Mouse (Mus musculus) CH12F3 (cell line): Measurements from ENCODE around the gene Nop53.

ENCODE experiments used
- in situ Hi-C: fragments of 300-500 bp; cut with MboI; formaldehyde crosslinking; loops from 2 replicates; pipeline ENCODE4 v1.14.3; 2020; ENCODE audit warnings: low sequenced_read_pairs

Gene Nop53

DNA sequence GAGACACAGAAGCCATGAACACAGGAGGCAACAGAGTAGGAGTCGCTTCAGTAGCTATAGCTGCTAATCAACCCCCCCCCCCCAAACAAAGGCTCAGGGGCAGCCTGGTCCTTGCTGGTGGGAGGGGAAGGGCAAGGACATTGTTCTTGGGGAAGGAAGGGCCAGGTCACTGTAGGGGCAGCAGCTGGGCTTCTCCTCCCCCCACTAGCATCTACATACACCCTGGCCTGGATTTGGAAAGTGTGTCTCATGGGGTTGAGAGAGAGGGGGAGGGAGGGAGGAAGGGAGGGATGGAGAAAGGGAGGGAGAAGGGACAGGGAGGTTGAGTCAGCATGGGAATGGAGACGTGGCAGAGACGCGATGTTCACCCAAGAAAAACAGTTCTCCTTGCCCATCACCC, 14.8 kb upstream of the Nop53 start:
- in situ Hi-C loops = no loop called here

DNA sequence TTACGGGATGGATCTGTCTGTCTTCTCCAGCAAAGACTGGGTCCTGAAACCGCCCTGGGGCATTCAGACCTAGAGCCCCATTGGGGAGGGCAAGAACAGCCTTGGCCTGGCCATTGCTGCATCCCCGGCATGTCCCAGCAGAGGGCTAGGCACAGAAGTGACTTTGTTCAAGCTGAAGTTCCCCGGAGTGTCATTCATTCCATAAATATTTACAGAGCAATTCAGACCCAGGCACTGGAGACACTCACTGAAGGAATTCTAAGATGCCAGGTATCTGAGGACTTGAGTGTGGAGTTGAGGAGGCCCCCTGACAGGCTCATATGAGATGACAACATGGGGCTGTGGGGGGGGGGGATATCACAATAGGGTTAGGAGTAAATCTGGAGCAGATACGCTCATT, 10.3 kb upstream of the Nop53 start:
- in situ Hi-C loops = no loop called here

DNA sequence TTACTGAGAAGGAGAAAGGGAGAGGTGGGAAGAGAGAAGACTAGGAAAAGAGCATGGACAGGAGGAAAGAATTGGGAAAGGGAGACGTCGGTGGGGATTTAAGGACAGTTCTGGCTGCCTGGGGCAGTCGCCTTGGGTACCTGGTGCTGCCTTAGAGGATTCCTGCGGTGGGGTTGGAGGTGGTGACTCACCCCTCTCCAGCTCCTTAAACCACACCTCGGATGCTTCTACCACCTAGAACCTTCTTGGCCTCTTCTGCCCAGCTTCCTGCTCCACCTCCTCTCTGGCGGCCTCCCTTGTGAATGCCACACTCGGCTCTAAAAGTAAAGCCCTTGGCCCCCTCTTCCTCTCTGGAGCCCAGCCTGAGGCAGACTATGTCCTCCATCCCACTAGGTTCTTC, 9.6 kb upstream of the Nop53 start:
- in situ Hi-C loops = no loop called here

DNA sequence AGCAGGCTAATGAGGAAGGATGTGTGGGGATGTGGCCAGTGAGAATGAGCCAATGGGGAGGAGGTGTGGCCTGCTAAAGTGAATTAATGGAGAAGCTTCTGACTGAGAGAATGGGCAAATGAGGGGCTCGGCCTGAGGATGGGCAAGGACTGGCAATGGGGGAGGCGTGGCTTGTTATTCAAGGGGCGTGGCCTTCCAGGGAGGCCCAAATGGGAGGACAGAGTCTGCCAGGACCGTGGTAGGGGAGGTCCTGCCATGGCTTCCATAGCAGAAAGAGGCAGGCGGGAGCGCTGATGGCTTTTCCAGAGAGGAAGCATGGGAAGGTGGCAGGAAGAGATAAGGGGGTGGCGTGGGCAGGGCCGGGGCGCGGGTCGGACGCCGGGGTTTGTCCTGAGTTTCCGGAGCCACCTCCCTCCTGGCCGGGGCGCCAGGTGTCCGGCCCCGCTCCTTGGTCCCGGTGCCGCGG, 9.1 kb upstream of the Nop53 start:
- in situ Hi-C loops = no loop called here

DNA sequence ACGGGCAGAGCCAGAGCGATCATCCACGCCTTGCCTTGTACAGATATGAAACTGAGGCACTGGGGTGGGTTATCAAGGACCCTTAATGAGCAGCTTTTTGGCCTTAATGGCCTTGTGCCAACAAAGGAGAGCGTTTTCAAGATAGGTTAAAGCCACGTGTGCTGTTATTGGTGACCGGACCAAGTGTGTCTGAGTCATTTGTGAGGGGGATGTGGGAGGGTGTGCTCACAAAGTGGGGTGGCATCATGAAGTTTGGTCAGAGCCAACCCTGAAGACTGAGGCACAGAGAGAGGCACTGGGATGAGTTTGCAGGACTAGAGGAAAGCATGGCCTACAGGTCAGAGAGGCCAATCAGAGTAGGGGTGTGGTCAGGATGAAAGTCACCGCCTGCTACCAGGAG, 8.6 kb upstream of the Nop53 start:
- in situ Hi-C loops = no loop called here

DNA sequence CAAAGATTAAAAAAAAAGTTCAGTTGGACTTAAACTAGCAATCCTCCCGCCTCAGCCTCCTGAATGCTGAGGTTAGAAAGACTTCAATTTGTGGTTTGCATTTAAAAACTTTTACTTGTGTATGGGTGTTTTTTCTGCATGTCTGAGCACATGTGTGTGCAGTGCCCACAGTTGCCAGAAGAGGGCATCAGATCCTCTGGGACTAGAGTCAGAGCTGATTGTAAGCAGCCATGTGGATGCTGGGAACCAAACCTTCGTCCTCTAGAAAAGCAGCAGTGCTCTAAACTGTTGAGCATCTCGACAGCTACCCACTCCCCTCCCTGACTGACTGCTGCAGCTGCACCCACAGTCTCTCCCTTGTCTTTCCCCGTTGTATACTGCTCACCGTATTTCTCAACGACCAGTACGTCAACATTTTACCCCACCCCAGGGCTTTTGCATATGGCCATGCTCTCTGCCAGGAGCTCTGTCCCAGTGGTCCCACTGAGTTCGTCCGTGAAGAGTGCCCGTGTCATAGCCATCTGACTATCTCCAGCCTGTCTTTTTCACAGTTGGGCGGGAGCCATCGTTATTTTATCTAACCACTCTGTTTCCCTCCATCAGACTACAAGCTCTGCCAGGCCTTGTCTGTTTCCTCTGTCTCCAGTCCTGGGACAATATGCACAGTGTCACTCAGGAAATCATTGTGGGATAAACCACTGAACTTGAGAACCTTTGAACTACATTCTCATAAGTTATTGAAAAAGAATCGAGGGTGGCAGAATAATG, 7.6 kb upstream of the Nop53 start:
- in situ Hi-C loops = no loop called here

DNA sequence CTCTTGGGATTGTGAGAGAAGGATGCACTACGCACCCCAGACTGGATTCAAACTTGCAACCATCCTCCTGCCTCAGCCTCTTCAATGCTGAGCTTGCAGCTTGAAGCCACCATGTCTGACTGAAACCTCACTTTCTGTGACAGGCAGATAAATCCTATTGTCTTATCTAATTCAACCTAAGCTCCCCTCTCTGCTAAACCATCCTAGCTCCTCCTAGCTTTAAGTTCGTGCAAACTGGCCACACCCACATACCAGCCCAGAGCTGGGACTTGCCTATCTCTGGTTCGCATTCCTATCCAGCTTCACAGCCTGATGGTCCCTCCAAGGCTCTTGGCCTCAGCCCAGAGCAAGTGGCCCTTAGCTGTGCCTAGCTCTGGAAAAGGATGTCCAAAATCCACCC, 6.5 kb upstream of the Nop53 start:
- in situ Hi-C loops = no loop called here

DNA sequence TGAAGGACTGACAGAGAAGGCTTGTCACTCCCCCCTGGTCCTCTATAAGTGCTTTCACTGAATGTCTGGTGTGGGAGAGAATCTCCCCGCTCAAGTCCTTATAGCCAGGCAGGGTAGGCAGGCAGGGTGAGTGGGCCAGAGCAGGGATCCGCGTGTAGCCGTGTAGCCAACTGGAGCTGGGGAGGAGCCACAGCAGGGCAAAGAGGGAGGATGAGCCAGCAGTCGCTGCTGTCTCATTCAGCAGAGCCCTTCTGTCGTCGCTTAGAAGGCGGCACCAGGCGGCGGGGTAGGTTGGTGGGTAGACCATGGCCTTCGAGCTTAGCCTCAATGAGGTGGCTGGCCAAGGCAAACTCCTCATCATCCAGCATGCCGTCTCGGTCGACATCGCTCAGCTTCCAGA, 4.1 kb upstream of the Nop53 start:
- in situ Hi-C loops = no loop called here

DNA sequence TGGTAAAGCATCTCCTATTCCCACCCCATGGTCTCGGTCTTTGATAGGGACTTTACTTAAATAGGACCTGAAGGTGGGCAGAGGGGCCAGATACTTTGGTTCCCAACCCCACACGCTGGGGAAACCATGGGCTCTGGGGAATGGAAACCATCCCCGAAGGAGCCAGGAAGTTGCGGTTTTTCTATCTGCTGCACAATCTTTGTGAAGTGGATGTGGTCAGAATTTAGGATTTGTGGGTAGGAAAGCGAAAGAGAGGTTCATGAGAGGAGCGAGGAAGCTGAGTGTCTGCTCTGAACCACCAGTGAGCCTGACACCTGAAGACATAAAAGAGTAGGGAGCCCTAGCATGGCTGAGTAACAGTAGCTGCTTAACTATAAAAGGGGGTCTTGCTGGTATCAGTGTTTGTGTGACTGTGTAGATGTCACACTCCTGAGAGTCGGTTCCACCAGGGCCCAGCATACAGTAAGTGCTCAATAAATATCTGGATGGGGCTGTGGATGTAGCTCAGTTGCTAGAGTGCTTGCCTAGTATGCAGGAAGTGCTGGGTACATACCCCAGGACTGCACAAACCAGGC, 3.4 kb upstream of the Nop53 start:
- in situ Hi-C loops = no loop called here

DNA sequence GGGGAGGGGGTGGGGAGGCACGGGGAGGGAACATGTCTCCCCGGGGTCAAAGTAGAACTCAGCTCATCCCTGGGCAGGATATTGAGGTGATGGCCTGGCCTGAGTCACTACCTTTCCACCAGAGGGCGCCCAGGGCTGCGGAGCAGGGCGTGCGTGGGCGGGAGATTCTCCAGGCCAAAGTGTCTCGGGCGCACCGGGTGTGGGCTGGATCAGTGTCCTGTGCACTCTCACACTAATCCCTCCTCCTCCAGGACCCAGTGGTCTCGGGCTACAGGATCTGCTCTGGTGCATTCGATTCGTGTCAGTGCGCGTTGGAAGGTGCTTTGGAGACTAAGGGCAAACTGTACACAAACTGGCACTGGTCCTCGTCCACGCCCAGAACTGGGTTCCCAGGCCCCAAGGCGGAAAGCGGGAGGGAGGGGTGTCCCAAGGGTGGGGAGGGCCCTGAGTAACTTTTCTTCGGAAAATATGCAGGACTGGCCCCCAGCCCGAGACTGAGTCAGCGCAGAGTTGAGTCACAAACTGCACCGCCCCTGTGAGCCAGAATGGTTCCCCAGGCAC, 2.6 kb upstream of the Nop53 start:
- in situ Hi-C loops = no loop called here

DNA sequence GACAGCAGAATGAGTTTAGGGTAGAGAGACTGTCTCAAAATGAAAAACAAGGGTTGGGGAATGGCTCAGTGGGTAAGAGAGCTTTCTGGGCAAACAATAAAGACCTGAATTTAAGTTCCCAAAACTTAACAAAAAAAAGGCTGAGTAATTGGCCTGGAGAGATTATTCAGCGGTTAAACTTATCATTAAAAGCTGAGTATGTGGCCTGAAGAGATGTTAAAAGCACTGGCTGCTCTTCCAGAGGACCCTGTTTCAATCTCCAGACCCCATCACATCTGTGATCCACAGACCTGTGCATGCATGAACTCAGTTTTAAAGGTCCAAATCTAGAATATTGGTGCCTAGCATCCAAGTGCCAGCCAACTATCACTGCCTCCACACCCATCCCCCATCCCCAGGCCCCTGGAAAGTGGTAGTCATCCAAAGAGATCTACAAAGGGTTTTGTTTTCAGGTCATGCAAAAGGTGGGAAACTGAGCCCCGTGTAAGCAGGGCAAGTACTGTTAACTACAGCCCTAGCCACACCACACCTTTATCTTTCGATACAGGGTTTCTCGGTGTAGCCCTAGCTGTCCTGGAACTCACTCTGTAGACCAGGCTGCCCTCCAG, 1.9 kb upstream of the Nop53 start:
- in situ Hi-C loops = no loop called here

DNA sequence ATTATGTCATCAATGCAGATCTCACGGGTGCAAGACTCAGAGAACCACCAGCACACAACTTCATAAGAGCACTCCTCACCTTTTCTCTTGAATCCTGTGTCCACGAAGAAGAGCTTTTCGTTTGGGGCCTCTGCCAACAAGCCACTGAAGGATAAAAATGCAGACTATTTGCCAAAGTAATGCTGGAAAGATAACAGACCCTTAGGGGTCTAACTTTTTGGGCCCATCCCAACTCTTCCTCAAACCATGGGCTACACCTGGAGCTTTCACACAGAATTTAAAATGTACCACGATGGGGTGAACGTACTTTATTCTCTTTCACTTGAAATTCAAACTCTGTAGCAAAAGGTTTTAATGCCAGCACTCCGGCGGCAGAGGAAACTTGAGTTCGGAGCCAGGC, 663 bp downstream of the Nop53 start:
- in situ Hi-C loops = no loop called here

DNA sequence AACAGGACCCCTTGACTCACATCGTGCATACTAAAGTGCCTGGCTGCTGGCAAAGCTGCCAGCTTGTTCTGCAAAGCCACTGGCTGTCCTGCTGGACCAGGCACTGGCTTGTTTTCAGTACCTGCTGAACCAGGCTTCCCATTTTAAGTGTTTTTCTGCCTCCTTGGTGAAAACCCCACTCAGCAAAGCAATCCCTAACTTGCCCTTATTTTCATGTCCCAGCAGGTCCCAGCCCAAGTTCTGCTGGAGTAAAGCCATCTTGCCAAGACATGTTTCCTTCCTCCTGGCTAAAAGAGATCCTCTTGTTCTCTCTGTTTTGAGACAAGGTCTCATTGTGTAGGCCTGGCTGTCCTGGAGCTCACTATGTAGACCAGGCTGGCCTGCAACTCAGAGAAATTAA, 1.6 kb downstream of the Nop53 start:
- in situ Hi-C loops = no loop called here

DNA sequence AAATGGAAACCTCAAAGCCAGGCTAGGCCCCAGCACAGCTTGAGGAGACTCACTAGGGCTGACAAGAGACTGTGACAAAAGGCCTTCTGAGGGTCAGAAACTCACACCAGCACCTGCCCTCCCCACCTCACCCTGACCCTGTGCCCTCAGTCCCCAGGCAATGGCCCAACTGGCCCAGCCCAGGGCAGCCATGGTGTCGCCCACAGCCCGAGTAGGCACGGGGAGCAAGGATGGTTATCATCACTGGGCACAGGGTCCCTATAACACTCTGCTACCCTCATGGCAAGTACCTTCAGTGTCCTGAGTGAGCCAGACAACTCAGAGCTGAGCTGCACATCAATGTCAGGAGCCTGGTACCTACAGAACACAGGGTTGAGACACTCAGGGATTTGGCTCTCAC, 7.3 kb downstream of the Nop53 start:
- in situ Hi-C loops = no loop called here

DNA sequence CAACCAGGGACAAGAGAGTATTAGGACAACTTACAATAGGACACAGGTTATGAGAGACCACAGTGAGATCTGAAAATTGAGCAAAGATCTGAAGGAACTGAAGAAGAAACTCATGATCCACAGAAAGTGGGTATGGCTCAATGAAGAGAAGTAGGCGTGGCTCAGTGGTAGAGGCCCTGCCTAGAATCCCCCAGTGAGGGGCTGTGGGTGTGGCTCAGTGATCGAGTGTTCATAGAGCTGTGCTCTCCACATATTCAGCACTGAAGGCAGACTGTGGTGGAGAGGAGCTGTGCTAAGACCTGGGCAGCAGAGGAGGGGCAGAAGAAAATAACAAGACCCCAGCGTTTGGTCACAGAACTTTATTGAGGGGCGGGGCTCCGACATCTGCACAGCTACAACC, 8.4 kb downstream of the Nop53 start:
- in situ Hi-C loops = no loop called here

DNA sequence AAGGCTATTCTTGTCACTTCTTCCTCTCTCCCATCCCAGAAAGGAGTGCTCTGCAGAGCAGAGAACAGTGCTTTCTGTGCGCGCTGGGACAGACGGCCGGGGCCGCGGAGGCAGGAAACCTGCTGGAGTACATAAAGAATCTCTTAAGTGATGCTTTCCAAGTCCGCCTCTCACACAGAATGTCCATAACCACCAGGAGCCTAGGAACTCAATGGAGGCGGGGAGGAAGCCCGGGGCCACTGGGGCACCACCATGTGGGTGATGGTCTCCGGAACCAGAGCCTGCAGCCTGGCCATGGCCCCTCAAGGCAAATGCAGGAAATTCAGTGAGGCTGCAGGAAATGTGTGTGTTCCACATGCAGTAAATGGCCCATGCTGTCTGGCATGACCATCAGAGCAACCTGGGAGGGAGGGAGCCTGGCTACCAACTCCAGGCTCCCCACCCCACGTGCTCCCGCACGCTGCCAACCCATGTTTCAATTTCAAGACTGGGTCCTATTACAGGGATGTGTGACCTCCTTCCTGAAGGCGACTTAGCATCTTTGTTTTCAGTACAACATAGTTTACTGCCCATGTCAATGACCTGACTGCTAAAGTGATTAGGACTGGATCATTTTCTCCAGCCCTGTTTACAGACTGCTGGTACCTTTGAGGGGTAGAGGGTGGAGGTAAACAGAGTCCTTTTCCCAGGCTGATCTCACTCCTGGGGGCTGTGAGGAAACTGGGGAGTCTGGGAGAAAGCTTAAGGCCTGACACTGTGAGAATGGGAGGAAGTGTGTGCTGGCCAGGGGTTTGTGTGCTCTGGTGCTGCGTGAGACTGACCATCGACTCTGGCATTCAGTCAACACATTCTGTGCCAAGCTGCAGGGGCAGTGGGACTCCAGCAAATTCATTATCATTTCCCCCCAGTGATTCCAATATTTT, 12.2 kb downstream of the Nop53 start:
- in situ Hi-C loops = no loop called here

DNA sequence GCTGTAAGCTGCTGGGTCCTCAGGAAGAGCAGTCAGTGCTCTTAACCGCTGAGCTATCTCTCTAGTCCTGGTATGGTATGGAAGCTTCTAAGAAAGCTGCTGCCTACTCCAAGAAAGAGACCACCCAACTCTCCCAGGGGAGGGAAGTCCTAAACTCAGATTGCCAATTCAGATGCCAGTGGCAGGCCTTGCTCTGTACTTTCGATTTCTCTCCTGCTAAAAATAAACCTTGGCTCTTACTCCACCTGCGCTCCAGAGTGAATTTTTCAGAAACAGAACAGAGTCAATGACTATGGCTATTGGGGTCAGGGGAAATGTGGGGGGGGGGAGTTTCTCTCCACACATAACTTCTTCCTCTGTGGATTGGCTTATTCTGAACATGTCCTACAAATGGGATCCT, 14.2 kb downstream of the Nop53 start:
- in situ Hi-C loops = no loop called here

DNA sequence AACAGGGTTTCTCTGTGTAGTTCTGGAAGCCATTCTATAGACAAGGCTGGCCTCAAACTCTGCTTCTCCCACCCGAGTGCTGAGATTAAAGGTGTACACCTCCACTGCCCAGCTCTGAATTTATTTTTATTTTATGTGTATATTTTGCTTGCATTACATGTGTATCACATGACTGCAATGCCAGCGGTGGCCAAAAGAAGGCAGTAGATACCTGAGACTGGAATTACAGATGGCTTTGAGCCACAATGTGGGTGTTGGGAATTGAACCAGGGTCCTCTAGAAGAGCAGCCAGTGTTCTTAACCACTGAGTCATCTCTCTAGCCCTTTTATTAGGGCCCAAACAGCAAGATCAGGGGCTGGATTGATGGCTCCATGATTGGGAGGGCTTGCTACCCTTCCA, 15.3 kb downstream of the Nop53 start:
- in situ Hi-C loops = no loop called here

DNA sequence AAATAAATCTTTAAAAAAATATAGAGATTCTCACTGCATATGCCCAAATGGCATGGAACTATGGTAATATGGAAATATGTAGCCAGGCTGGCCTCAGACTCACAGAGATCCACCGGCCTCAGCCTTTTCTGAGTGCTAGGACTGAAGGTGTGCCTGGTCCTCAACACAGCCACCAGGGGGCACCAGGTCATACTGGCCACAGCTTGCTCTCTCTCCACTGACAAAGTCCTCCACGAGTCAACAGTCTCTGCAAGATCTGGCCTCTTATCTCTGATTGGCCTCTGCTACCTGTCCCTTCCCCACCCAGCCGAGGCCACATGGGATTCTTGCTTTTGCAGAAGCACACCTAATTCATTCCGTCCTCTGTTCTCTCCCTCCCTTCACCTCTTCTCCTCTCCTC, 16.0 kb downstream of the Nop53 start:
- in situ Hi-C loops = no loop called here

DNA sequence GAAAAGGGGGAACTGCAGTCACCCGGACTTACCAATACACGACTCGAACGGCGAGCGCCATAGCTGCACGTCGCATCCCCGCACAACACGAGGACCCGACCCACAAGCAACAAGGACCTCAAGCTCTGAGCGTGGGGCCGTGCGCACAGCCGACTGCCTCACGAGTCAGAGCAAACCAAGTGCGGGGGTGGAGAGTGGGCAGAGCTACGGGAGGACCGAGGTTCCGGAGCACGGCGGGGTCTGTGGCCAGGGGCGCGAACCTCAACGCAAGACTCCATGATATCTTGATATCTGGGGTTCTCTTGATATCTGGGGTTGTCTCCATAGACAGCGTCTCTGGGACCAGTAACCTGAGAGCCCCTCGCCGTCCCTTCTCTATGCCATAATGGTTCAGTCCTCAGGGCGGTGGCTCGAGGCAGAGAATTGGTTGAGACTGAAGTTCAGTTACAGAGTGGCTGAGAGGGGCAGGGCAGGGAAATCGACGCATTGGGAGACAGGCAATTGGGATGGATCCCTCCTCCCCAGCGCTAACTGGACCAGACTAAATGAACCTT, 23.6 kb downstream of the Nop53 start, which contains the start of gene Selenow:
Gene Selenow (minus strand): TSS at position 183 of the 554 bp plus-strand sequence.
- in situ Hi-C loops = no loop called here

DNA sequence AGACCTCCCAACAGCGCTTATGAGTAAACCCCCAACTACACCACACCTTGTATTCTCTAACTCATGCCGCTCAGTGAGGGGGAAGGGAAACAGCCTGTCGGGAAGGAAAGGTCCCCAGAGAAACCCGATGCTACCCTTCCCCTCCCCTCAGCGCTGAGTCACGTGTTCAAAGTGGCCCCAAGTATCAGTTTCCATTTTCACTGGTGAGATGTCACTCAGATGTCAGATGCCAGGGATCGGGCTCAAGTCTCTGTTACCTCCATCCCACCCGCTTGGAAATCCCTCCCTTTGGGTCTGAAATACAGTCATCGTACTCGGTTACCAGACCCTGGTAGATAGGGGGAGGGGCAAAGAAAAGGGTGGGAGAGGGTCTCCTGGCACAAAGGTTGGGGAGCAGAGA, 24.1 kb downstream of the Nop53 start:
- in situ Hi-C loops = no loop called here
